Mouse (Mus musculus) Patski (cell line): Measurements from ENCODE around the gene Gm45711. TPM values are rescaled to one million over a fixed set of nuclear protein-coding genes. Genes with fewer than 3 reads are reported as not detected.
A peak's percentile ranks its signal among the peaks of the same experiment; 100 is the strongest.
"Not testable (repeated sequence)": the region's sequence is repeated elsewhere in the genome, so short reads cannot be mapped to it uniquely, and the experiment has no call there.

Experiments used
- ATAC-seq: fragments of 100-300 bp; one replicate; pipeline ENCODE4 v1.8.0; 2021
- CTCF ChIA-PET: fragments of 350-600 bp; sonication (Branson Sonifier 250); formaldehyde crosslinking; loops from one replicate; lab custom pipeline; 2022; ENCODE audit warnings: inconsistent platforms; lab: Charles Lee
- POLR2A ChIA-PET: fragments of 350-600 bp; sonication (Branson Sonifier 250); formaldehyde crosslinking; loops from one replicate; lab custom pipeline; 2022; ENCODE audit warnings: antibody characterized with exemption, inconsistent platforms; lab: Charles Lee
- DNase-seq: peaks from one replicate; pipeline ENCODE4 v3.0.0-alpha.2; 2011; ENCODE audit warnings: low read depth, low spot score
- H3K27me3 ChIP-seq: fragments of 371-371 bp; one replicate; pipeline ENCODE4 v1.5.1; 2021
- CTCF ChIP-seq: fragments of 100-300 bp; IDR thresholded peaks from one replicate; pipeline ENCODE4 v1.5.1; 2021
- in situ Hi-C: fragments of 300-500 bp; cut with MboI; formaldehyde crosslinking; loops from 3 replicates; pipeline ENCODE4 v1.11.1; 2018; ENCODE audit warnings: low pct_unique_long_range_greater_than_20kb, mixed read lengths
- polyA plus RNA-seq: library from polyadenylated mRNA; unstranded; gene quantifications from one replicate; pipeline ENCODE4 v1.2.3, GENCODE M21; 2021

Gm45711 gene
- polyA plus RNA-seq, 1 experiment from 2014 or later: not detected

- no peak for DNase-seq
- in situ Hi-C loops: loop anchor here (5.0 kb wide), 1 partner anchor 38 kb away; no protein-coding TSS in a partner anchor
- ChIA-PET POLR2A (no interaction called here), CTCF (no interaction called here)
- TF ChIP-seq CTCF: no peak
- ATAC-seq: no peak
- H3K27me3 ChIP-seq: peaks cover 9% of the 10 kb centered on the region
Observed at GRCm38 (mm10) chr8:104268937-104269440, 40.9 kb downstream of the Gm45711 start.

GRCm38 (mm10) chr8:104268368-104268767, 41.5 kb downstream of the Gm45711 start:
- in situ Hi-C loops: loop anchor here (5.0 kb wide), 1 partner anchor 39 kb away; no protein-coding TSS in a partner anchor
- ATAC-seq: no peak
- CTCF ChIA-PET: no interaction called here

GRCm38 (mm10) chr8:104264271-104264935, 45.5 kb downstream of the Gm45711 start:
- DNase-seq, H3K27me3 ChIP-seq, ATAC-seq, POLR2A ChIA-PET, in situ Hi-C loops, CTCF ChIA-PET: not testable (repeated sequence)

More at GRCm38 (mm10) chr8:104268368-104268767, 41.5 kb downstream of the Gm45711 start:
- POLR2A ChIA-PET: no interaction called here
- no peak for TF ChIP-seq CTCF
- no peak for DNase-seq
- peaks cover 4% of the 10 kb centered on the region for H3K27me3 ChIP-seq

- DNase-seq, in situ Hi-C loops, ATAC-seq, POLR2A ChIA-PET, CTCF ChIA-PET, H3K27me3 ChIP-seq: not testable (repeated sequence)
Observed at GRCm38 (mm10) chr8:104261802-104262201, 48.1 kb downstream of the Gm45711 start.

- CTCF ChIA-PET: interaction anchor here (0.7 to 1.8 kb wide), 2 partner anchors 10 to 34 kb away, joined by 3 to 4 read pairs; no protein-coding TSS in a partner anchor
- H3K27me3 ChIP-seq: no peaks in the 10 kb centered on the region
- no peak for DNase-seq
- POLR2A ChIA-PET: no interaction called here
- in situ Hi-C loops: no loop called here
- no peak for ATAC-seq
- peak; percentile 57 for TF ChIP-seq CTCF
Observed at GRCm38 (mm10) chr8:104253016-104253415, 56.9 kb downstream of the Gm45711 start.

- TF ChIP-seq CTCF: no peak
- DNase-seq: no peak
- in situ Hi-C loops: no loop called here
- ChIA-PET POLR2A (no interaction called here), CTCF (interaction anchor here (1.0 to 1.3 kb wide), 2 partner anchors 9 to 81 kb away, joined by 3 read pairs; no protein-coding TSS in a partner anchor)
- H3K27me3 ChIP-seq: no peaks in the 10 kb centered on the region
- ATAC-seq: no peak
Observed at GRCm38 (mm10) chr8:104251461-104251860, 58.4 kb downstream of the Gm45711 start.

GRCm38 (mm10) chr8:104250439-104251367, 59.2 kb downstream of the Gm45711 start, which contains the start of gene Cklf:
Gene Cklf, plus strand, starts transcription at chr8:104250861.
- DNase-seq (peak; percentile 46), ATAC-seq (peak; percentile 71)
- CTCF ChIA-PET: interaction anchor here (1.0 to 1.3 kb wide), 2 partner anchors 8 to 82 kb away, joined by 3 read pairs; no protein-coding TSS in a partner anchor
- POLR2A ChIA-PET: interaction anchor here (0.7 kb wide), 2 partner anchors 33 to 260 kb away, joined by 4 to 5 read pairs; no protein-coding TSS in a partner anchor
- no peak for TF ChIP-seq CTCF
- H3K27me3 ChIP-seq: no peaks in the 10 kb centered on the region
- in situ Hi-C loops: no loop called here

- ATAC-seq: no peak
Observed at GRCm38 (mm10) chr8:104249442-104249996, 60.4 kb downstream of the Gm45711 start.

GRCm38 (mm10) chr8:104248276-104248675, 61.6 kb downstream of the Gm45711 start, which contains the start of gene Tk2:
Gene Tk2, minus strand, starts transcription at chr8:104248558.
- ChIA-PET CTCF (no interaction called here), POLR2A (no interaction called here)
- DNase-seq: peak; percentile 10
- in situ Hi-C loops: loop anchor here (10.0 kb wide), 2 partner anchors 157 to 187 kb away; no protein-coding TSS in a partner anchor
- ATAC-seq: peak; percentile 88
- H3K27me3 ChIP-seq: no peaks in the 10 kb centered on the region
- no peak for TF ChIP-seq CTCF

More at GRCm38 (mm10) chr8:104249442-104249996, 60.4 kb downstream of the Gm45711 start:
- POLR2A ChIA-PET: no interaction called here
- CTCF ChIA-PET: no interaction called here
- in situ Hi-C loops: loop anchor here (10.0 kb wide), 2 partner anchors 155 to 185 kb away; no protein-coding TSS in a partner anchor
- DNase-seq: no peak
- no peak for TF ChIP-seq CTCF
- no peaks in the 10 kb centered on the region for H3K27me3 ChIP-seq

GRCm38 (mm10) chr8:104247908-104248275, 62.0 kb downstream of the Gm45711 start:
- ChIA-PET POLR2A (no interaction called here), CTCF (no interaction called here)
- no peak for TF ChIP-seq CTCF
- peak; percentile 27 for ATAC-seq
- no peaks in the 10 kb centered on the region for H3K27me3 ChIP-seq
- in situ Hi-C loops: loop anchor here (10.0 kb wide), 2 partner anchors 157 to 187 kb away; no protein-coding TSS in a partner anchor
- DNase-seq: no peak
